Mouse (Mus musculus) common myeloid progenitor, adult 5-6 weeks (primary cell): ENCODE measurements at regions not wholly inside any gene's neighbourhood (a gene's known extent, or its start where the extent isn't known, plus 50 kb on each side); places are given as distances from the start of the nearest gene placed in this dataset.
A peak's percentile ranks its signal among the peaks of the same experiment; 100 is the strongest.
"Not testable (repeated sequence)": the region's sequence is repeated elsewhere in the genome, so short reads cannot be mapped to it uniquely, and the experiment has no call there.

Source experiments
- ATAC-seq: replicated peaks from 2 replicates; pipeline ENCODE4 v1.8.0; 2016; ENCODE audit warnings: low read depth, mild to moderate bottlenecking, moderate TSS enrichment, inconsistent platforms; ENCODE audit not compliant: poor library complexity, severe bottlenecking

- no peak for ATAC-seq
These were observed 135.8 kb upstream of the Arid1b start for GRCm38 (mm10) chr17:4858304-4858703.

DNA sequence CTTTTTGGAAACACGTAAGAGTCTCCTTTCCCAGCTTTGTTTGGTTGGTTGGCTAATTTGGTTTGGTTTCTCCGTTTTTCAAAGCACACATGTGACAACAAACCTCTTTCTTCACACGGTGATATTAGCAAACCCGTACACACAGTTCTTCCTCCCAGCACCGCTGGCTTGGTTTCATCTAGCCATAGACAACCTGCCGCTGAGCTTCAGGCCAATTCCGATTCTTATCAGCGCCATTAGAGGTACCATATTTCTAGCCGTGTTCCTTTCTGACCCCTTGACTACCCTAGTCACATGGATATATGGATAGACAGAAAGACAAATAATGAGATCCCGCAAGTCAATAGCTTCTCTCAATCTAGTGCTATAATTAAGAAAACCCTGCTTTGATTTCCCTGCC lies 129.2 kb upstream of the Arid1b start:
- no peak for ATAC-seq

- ATAC-seq, result no peak
These were observed 128.5 kb upstream of the Arid1b start for GRCm38 (mm10) chr17:4865621-4866020.

GRCm38 (mm10) chr17:4866026-4866896 lies 127.9 kb upstream of the Arid1b start:
- no peak for ATAC-seq

- no peak for ATAC-seq
These were observed 127.0 kb upstream of the Arid1b start for GRCm38 (mm10) chr17:4867083-4867482.

- peak; percentile 72 for ATAC-seq
These were observed 126.2 kb upstream of the Arid1b start for GRCm38 (mm10) chr17:4867754-4868445.

DNA sequence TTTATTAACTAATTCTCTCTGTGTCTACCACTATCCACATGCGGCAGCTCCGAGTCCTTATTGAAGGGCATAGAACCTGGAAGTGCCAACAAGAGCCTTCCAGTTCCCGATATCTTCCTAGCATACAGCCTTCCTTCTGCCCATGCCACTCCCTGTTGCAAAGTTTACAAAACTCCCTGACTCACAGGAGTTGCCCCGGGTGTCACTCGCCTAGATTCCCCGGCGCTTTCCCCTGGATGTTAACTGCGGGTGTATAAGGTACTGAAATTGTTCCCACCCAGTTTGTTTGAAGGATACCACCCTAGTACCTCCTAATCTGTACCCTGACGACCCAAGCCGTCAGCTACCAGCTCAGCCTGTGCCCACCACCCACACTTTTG lies 125.7 kb upstream of the Arid1b start:
- ATAC-seq, result no peak

DNA sequence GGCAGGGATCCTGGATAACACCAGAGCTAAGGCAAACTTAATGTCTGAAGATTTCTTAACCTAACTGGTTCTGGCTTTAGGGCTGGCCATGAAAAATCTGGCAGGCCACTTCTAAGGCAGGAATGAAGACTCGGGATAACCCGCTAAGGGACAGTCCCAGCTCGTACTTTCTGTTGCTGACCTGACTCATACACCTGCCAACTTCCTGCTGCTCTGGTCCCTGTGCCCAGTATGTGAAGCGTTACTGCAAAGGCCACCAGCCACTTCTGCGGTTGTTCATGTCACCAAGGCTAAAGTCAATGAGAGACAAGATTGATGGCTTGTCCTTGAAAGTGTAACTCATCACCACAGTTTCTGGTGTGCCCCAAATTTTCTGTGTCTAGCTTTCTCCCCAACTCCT lies 125.3 kb upstream of the Arid1b start:
- no peak for ATAC-seq

GRCm38 (mm10) chr17:4871267-4871666 lies 122.9 kb upstream of the Arid1b start:
- ATAC-seq, result no peak

- ATAC-seq, result no peak
These were observed 119.7 kb upstream of the Arid1b start for GRCm38 (mm10) chr17:4874459-4874858.

DNA sequence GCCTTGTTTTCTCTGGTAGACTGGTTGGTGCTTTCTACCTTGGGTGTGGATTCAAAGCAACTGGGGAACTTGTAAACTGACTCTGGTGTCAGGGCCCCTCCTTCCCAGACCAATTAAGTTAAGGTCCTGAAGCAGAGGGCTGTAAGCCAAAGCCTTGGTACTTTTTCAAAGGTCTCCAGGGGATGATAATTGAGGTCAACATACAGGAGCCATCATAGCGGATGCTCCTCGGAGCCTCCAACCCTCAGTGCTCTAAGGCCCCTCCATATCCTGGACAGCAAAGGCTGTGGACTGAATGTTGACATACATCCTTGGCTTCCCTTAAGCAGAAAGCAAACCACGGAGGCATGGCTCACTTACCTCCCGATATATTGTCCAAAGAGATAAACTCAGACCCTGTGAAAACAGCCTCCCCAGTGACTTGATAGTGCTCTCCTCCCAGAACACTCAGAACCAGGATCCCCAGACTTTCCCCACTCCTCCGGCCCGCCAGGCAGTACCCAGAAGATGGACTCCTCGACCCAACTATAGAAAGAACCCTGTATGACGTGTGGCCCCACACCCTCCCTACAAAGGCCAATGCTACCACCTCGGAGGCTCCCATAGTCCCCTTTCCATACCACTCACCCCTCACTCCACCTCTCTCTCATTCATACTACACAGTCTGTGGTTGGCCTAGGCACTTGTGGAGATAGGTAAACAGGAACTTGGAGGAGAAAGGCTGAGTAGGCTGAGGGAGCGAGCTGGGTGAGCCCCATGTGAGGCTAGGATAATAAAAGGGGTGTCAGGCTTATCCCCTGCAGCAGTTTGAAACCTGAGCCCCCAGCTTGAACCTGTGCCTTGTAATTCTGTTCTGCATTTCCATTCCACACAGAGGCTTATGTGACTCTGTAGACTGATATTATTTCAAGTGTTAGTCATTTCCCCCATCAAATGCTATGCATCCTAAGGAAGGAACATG lies 118.8 kb upstream of the Arid1b start:
- peak; percentile 60 for ATAC-seq

- ATAC-seq, result no peak
These were observed 117.7 kb upstream of the Arid1b start for GRCm38 (mm10) chr17:4876431-4876830.

GRCm38 (mm10) chr17:4881473-4881872 lies 112.7 kb upstream of the Arid1b start:
- ATAC-seq, result no peak

- ATAC-seq, result peak; percentile 91
These were observed 110.0 kb upstream of the Arid1b start for GRCm38 (mm10) chr17:4884083-4884482.

DNA sequence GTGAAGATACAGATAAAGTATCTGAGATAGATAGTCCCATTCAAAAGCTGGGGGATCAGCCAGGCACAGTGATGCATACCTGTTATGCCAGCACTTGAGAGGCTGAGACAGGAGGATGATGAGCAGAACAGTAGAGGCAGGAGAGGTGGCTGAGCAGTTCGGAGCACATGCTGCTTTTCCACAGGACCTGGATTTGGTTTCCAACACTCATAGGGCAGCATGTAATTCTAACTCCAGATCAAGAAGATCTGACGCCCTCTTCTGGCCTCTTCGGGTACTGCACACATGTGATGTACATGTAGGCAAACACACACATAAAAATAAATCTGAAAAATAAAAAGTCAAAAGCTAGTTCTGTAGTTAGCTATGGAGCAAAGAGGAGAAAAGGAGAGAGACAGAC lies 109.4 kb upstream of the Arid1b start:
- no peak for ATAC-seq

DNA sequence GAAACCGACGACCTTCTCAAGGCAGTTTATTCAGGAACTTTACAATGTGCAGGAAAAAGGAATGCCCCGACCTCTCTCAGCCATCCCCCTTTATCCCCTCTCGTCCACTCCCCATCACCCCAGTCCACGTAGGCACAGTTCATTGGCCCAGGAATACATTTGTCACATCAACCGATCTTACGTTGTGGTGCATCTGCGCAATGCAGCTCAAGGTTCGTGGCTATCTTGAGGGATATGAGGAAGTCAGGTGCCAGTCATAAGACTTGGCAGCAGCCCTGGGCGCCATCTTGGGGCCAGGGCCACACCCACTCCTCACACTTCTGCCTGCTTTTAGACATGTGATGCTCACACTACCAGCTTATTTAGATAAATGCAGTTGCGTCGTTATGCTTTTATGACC lies 106.8 kb upstream of the Arid1b start:
- ATAC-seq, result not testable (repeated sequence)

DNA sequence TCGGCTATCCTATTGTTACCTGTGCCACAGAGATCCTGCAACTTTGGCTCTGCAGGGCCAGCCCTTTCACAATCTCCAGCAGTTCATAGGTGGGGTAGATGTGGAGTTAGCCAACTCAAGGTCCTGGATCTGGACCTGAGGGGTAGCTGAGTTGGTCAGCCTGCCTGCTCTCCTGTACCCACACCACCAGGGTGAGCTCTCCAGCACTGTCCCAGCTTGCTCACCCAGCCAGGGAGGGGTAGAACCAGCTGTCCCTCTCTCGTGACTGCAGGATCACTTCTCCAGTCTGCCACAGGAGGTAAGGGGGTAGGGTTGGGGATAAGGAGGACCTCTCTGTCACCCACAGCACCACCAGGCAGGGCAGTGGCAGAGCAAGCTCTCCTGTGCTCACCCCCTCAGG lies 104.6 kb upstream of the Arid1b start:
- ATAC-seq, result no peak

GRCm38 (mm10) chr17:4890131-4890530 lies 104.0 kb upstream of the Arid1b start:
- ATAC-seq, result no peak

DNA sequence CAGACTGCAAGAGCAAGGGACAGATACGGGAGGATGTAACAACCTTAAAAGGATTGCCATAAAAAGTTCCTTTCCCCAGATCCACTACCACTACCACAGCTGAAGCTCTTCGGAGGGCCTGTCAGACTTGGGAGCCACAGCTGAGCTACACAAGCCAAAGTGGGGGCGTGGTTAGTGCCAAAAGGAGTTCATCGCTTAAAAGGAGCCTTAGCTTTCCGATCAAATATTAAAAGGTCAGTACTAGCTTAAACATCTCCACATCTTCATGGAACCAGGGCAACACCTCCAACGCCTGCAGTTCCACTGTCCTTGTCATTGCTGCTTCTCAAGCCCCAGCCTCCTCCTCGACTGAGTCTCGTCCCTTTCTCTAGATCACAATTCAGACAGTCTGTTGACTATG lies 102.6 kb upstream of the Arid1b start:
- no peak for ATAC-seq

- ATAC-seq, result not testable (repeated sequence)
These were observed 99.3 kb upstream of the Arid1b start for GRCm38 (mm10) chr17:4894756-4895330.
